Comparison of ENCODE assay signal across 13 mouse cellular contexts in the genomic region with DNA sequence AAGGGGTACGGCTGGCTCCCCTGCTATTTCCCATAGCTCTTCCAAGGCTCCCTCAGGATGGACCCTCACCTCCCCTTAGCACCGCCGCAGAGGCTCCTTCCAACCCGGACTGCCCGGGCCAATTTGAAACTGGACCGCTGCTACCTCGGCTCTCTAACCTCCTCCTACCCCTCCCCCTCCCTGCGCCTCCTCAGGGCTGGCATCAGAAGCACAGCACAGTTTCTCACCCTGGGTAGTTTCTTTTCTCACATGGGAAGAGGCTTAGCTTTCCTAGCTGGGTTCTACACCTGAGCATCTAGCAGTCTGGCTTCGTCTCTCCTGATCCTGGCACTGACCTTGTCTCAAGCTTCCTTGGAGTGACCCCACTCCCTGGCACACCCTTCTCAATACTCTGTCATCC. TPM values are rescaled to one million over a fixed set of nuclear protein-coding genes. Genes with fewer than 3 reads are reported as not detected.
DNase-seq lines count a peak whose midpoint lies in the region; ATAC-seq lines count a peak whose summit lies in the region.
"Had no signal": no experiment of that assay in that cellular context is flagged by ENCODE, and none has a peak within 500 bp of the region (broad histone marks: within the 10 kb centered on the region; RNA-seq: fewer than 3 reads in every experiment).

No protein-coding gene starts in this region.

- peak; percentile 26 for DNase-seq in embryonic facial prominence, embryonic 11.5 days (ENCODE audit: low spot score)
- no peak for DNase-seq in embryonic facial prominence, embryonic 10.5 days (ENCODE audit: low spot score)
- DNase-seq in lung, postnatal 25 days (ENCODE audit: low spot score) = no peak
- peak; percentile 55 for DNase-seq in kidney, adult 9 months
- no peak for DNase-seq in urinary bladder, postnatal 4 days (ENCODE audit: low spot score in 2 of 2)
- DNase-seq in c-Kit-positive CD71-positive TER-119-positive erythroid progenitor cells, embryonic 14.5 days (ENCODE audit: low spot score) = no peak
- DNase-seq: cerebellum, adult 8-10 months; liver; thymus, postnatal 14 days had no signal

- H3K4me2 ChIP-seq in embryonic facial prominence, embryonic 11.5 days (ENCODE audit: low read depth, low read length) = no peak overlapping the region
- peak overlapping the region; percentile 48 for H3K4me2 ChIP-seq in lung, embryonic 16.5 days (ENCODE audit: low read depth, low read length)
- peak overlapping the region; percentile 33; the same call in 1 of the 2 replicates for H3K4me2 ChIP-seq in limb, embryonic 12.5 days

- H3K36me3 ChIP-seq in embryonic facial prominence, embryonic 11.5 days (replicated peaks; ENCODE audit: control insufficient read depth, insufficient read depth, low read depth, low read length) = no peaks in the 10 kb centered on the region
- H3K36me3 ChIP-seq in embryonic facial prominence, embryonic 10.5 days (replicated peaks) = no peaks in the 10 kb centered on the region
- no peaks in the 10 kb centered on the region for H3K36me3 ChIP-seq in lung, embryonic 16.5 days (ENCODE audit: control insufficient read depth, insufficient read depth, low read length)
- H3K36me3 ChIP-seq in limb, embryonic 12.5 days = no peaks in the 10 kb centered on the region
- H3K36me3 ChIP-seq: G1E had no signal

- H3K27ac ChIP-seq in embryonic facial prominence, embryonic 11.5 days (replicated peaks; ENCODE audit: low read depth, low read length) = no peak overlapping the region
- no peak overlapping the region for H3K27ac ChIP-seq in embryonic facial prominence, embryonic 10.5 days (replicated peaks)
- H3K27ac ChIP-seq in lung, embryonic 16.5 days (ENCODE audit: low read length) = peak overlapping the region; percentile 90
- H3K27ac ChIP-seq in limb, embryonic 12.5 days = no peak overlapping the region

- ATAC-seq in embryonic facial prominence, embryonic 11.5 days (replicated peaks; ENCODE audit: insufficient number of reproducible peaks, low FRiP score, low TSS enrichment, low read depth) = no peak
- ATAC-seq in lung, embryonic 16.5 days (ENCODE audit: low read depth) = peak; percentile 23; the same call in 1 of the 2 replicates
- ATAC-seq in limb, embryonic 12.5 days (ENCODE audit: insufficient number of reproducible peaks, insufficient read depth, low FRiP score, low TSS enrichment, low read depth) = no peak

- H3K9me3 ChIP-seq in embryonic facial prominence, embryonic 11.5 days (replicated peaks; ENCODE audit: control insufficient read depth, low read length) = no peaks in the 10 kb centered on the region
- no peaks in the 10 kb centered on the region for H3K9me3 ChIP-seq in embryonic facial prominence, embryonic 10.5 days
- no peaks in the 10 kb centered on the region for H3K9me3 ChIP-seq in lung, embryonic 16.5 days (ENCODE audit: control insufficient read depth, low read length)
- no peaks in the 10 kb centered on the region for H3K9me3 ChIP-seq in limb, embryonic 12.5 days
- H3K9me3 ChIP-seq: G1E had no signal

- no peak overlapping the region for H3K4me3 ChIP-seq in embryonic facial prominence, embryonic 11.5 days (ENCODE audit: low read depth, low read length)
- no peak overlapping the region for H3K4me3 ChIP-seq in embryonic facial prominence, embryonic 10.5 days
- H3K4me3 ChIP-seq in lung, embryonic 16.5 days (ENCODE audit: low read length) = peak overlapping the region; percentile 45
- H3K4me3 ChIP-seq in limb, embryonic 12.5 days (replicated peaks) = no peak overlapping the region

- no peaks in the 10 kb centered on the region for H3K27me3 ChIP-seq in embryonic facial prominence, embryonic 11.5 days (ENCODE audit: control insufficient read depth, insufficient read depth, low read length)
- peaks cover 12% of the 10 kb centered on the region; the same call in 1 of the 2 replicates for H3K27me3 ChIP-seq in embryonic facial prominence, embryonic 10.5 days (replicated peaks; ENCODE audit: low read depth, poor library complexity, severe bottlenecking)
- no peaks in the 10 kb centered on the region for H3K27me3 ChIP-seq in lung, embryonic 16.5 days (ENCODE audit: control insufficient read depth, insufficient read depth, low read depth, low read length)
- H3K27me3 ChIP-seq in limb, embryonic 12.5 days = 0 out of 2 replicates have a peak, but pooled peaks cover 4% of the 10 kb centered on the region

- WGBS in embryonic facial prominence, embryonic 11.5 days = 17% methylated on average over 9 of the region's 9 CpGs
- 14% methylated on average over 9 of the region's 9 CpGs for WGBS in embryonic facial prominence, embryonic 10.5 days
- WGBS in lung, embryonic 16.5 days = 5% methylated on average over 9 of the region's 9 CpGs
- WGBS in limb, embryonic 12.5 days = 8% methylated on average over 9 of the region's 9 CpGs

- no peaks in the 10 kb centered on the region; the same call in 1 of the 2 replicates for H3K4me1 ChIP-seq in embryonic facial prominence, embryonic 11.5 days (ENCODE audit: control insufficient read depth, insufficient read depth, low read length)
- H3K4me1 ChIP-seq in embryonic facial prominence, embryonic 10.5 days = peaks cover 17% of the 10 kb centered on the region
- H3K4me1 ChIP-seq in lung, embryonic 16.5 days (replicated peaks; ENCODE audit: control insufficient read depth, insufficient read depth, low read length) = peaks cover 6% of the 10 kb centered on the region; the same call in 1 of the 2 replicates
- H3K4me1 ChIP-seq in limb, embryonic 12.5 days (replicated peaks) = peaks cover 8% of the 10 kb centered on the region; the same call in 1 of the 2 replicates

- no peak overlapping the region for H3K9ac ChIP-seq in embryonic facial prominence, embryonic 11.5 days (replicated peaks; ENCODE audit: low read length)
- H3K9ac ChIP-seq in lung, embryonic 16.5 days (ENCODE audit: low read length) = peak overlapping the region; percentile 62
- H3K9ac ChIP-seq in limb, embryonic 12.5 days (replicated peaks) = no peak overlapping the region

RNA-seq across cellular contexts. Expression of a gene that starts 0.8 kb away (rescaled TPM):
- not detected in 2 replicates for polyA plus RNA-seq in embryonic facial prominence, embryonic 11.5 days (2014; fragmentation: Nextera tagmentation; extraction: Ambion mirVana)
- 0.25 and 0.52 TPM in 2 replicates for polyA plus RNA-seq in embryonic facial prominence, embryonic 10.5 days (2016; fragmentation: Nextera tagmentation; extraction: Ambion mirVana)
- 133 and 163 TPM in 2 replicates for polyA plus RNA-seq in lung, embryonic 16.5 days (2015; fragmentation: Nextera tagmentation; extraction: Ambion mirVana)
- 0.71 and 0.73 TPM in 2 replicates for polyA plus RNA-seq in limb, embryonic 12.5 days (2016; fragmentation: Nextera tagmentation; extraction: Ambion mirVana)
- polyA plus RNA-seq: G1E; spleen, adult 2 months had no signal

RNA-seq across cellular contexts. Expression of a gene that starts 14.5 kb away (rescaled TPM):
- not detected in 2 replicates for polyA plus RNA-seq in embryonic facial prominence, embryonic 11.5 days (2014; fragmentation: Nextera tagmentation; extraction: Ambion mirVana)
- polyA plus RNA-seq in embryonic facial prominence, embryonic 10.5 days (2016; fragmentation: Nextera tagmentation; extraction: Ambion mirVana) = 0.05 TPM in 2 replicates
- polyA plus RNA-seq in lung, embryonic 16.5 days (2015; fragmentation: Nextera tagmentation; extraction: Ambion mirVana) = 10.5 and 15.8 TPM in 2 replicates
- polyA plus RNA-seq in limb, embryonic 12.5 days (2016; fragmentation: Nextera tagmentation; extraction: Ambion mirVana) = not detected in 2 replicates
- polyA plus RNA-seq: G1E had no signal

Comparison
In these comparisons a context has a peak if more than half of its experiments do, and no peak if none do; other contexts are left out.
1. DNase-seq: peak in embryonic facial prominence, embryonic 11.5 days (single experiment) and kidney, adult 9 months (single experiment); none in embryonic facial prominence, embryonic 10.5 days (single experiment), lung, postnatal 25 days (single experiment), urinary bladder, postnatal 4 days (0 of 2) and c-Kit-positive CD71-positive TER-119-positive erythroid progenitor cells, embryonic 14.5 days (single experiment).
2. RNA of a gene that starts 0.8 kb away (polyA plus RNA-seq): 133 to 163 TPM in lung, embryonic 16.5 days; 0.71 to 0.73 TPM in limb, embryonic 12.5 days, 0.25 to 0.52 TPM in embryonic facial prominence, embryonic 10.5 days and not detected in embryonic facial prominence, embryonic 11.5 days; every median in the first group is over 10 times any median in the second.
3. RNA of a gene that starts 14.5 kb away (polyA plus RNA-seq): 10.5 to 15.8 TPM in lung, embryonic 16.5 days; 0.05 TPM in embryonic facial prominence, embryonic 10.5 days, not detected in embryonic facial prominence, embryonic 11.5 days and not detected in limb, embryonic 12.5 days; every median in the first group is over 10 times any median in the second.